Mouse (Mus musculus): ENCODE data around the gene Hrc. TPM values are rescaled to one million over a fixed set of nuclear protein-coding genes. Genes with fewer than 3 reads are reported as not detected.

Gene Hrc
- polyA plus RNA-seq, 1 experiment from 2014 or later, result 1.1 TPM

DNA sequence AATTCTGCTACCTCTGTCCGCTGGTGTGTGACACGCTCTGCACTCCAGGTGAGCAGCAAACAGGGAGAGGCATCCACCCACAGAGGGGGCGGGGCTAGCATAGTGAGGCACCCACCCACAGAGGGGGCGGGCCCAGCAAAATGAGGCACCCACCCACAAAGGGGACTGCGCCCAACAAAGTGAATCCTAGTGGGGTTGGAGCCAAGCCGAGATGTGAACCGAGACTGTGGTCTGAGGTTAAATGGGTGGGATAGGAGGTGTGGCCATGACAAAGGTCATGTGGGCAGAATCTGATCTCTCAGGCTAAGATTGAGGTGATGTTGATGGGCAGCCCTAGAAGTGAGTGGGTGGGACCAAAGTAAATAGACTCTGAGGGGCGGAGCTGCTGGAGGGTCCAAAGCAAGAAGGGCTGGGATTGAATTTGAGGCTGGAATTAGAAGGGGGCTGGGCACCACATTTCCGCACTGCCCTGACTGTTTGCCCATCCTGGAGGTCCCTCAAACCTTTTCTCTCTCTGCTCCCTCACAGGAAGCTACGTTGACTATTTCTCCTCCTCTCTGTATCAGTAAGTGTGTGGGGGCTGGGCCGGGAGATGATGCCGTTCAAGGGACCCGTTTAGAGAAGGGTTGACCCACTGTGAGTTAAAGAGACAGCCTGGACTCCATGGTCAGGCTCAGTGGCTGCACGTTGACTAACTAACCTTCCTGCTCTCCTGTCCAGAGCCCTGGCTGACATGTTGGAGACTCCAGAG lies 3.2 kb downstream of the Hrc start:
- Histone ChIP-seq H3K9me3 (ENCODE audit: control insufficient read depth, low read length) (no peaks in the 10 kb centered on the region), H3K4me1 (ENCODE audit: control insufficient read depth, insufficient read depth, low read length) (peaks cover 21% of the 10 kb centered on the region), H3K27me3 (ENCODE audit: control insufficient read depth, insufficient read depth, low read length) (peaks cover 6% of the 10 kb centered on the region; the same call in 1 of the 2 replicates), H3K36me3 (ENCODE audit: control insufficient read depth, insufficient read depth, low read length) (no peaks in the 10 kb centered on the region), H3K4me3 (ENCODE audit: low read depth, low read length) (no peak overlapping the region), H3K4me2 (ENCODE audit: low read depth) (peak overlapping the region; percentile 90; the same call in 1 of the 2 replicates), H3K9ac (ENCODE audit: low read length) (no peak overlapping the region), H3K27ac (ENCODE audit: low read depth, low read length) (no peak overlapping the region)
- 2% methylated on average over 14 of the region's 14 CpGs for WGBS
- ATAC-seq (ENCODE audit: insufficient read depth, low FRiP score, low TSS enrichment) (no peak), DNase-seq (ENCODE audit: low spot score) (no peak)

DNA sequence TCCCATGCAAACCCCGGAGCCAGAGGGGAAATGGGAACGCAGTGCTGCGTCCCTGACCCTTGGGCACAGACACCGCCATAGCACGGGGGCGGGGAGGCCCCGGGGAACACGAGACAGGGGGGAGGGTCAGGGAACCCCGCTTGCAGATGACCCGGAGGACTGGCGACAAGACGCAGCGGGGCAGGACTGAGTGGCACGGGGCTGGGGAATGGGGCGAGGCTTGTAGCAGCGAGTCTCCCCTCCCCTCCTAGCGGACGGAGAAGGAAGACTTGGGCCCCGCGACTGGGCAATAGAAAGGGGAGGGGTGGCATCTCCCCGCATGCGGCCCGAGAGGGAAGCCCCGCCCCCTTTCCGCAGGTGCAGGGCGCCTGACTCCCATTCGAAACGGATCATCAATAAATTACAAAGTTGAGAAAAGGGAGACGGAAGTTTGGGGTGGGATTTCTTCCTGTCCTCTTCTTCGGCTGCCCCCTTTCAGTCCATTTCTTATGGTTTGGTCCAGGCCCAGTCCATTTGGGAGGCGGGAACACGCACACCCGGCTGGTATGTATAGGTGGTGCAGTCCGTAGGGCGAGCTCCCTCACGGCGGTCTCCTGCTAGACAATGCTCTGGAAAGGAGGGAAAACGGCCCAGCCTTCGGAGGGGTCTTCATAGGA lies 4.4 kb downstream of the Hrc start:
- H3K4me3 ChIP-seq (ENCODE audit: low read depth, low read length), result peak overlapping the region; percentile 43
- peaks cover 20% of the 10 kb centered on the region for H3K4me1 ChIP-seq (ENCODE audit: control insufficient read depth, insufficient read depth, low read length)
- H3K27ac ChIP-seq (ENCODE audit: low read depth, low read length), result 0 out of 2 replicates have a peak overlapping the region, but pooled peaks have one; percentile 49
- peak overlapping the region; percentile 90 for H3K4me2 ChIP-seq (ENCODE audit: low read depth)
- 1% methylated on average over 39 of the region's 39 CpGs for WGBS
- no peaks in the 10 kb centered on the region for H3K9me3 ChIP-seq (ENCODE audit: control insufficient read depth, low read length)
- H3K9ac ChIP-seq (ENCODE audit: low read length), result peak overlapping the region; percentile 65
- peaks cover 6% of the 10 kb centered on the region; the same call in 1 of the 2 replicates for H3K27me3 ChIP-seq (ENCODE audit: control insufficient read depth, insufficient read depth, low read length)
- H3K36me3 ChIP-seq (ENCODE audit: control insufficient read depth, insufficient read depth, low read length), result no peaks in the 10 kb centered on the region
- peak; percentile 83 for ATAC-seq (ENCODE audit: insufficient read depth, low FRiP score, low TSS enrichment)
- DNase-seq (ENCODE audit: low spot score), result peak; percentile 85

DNA sequence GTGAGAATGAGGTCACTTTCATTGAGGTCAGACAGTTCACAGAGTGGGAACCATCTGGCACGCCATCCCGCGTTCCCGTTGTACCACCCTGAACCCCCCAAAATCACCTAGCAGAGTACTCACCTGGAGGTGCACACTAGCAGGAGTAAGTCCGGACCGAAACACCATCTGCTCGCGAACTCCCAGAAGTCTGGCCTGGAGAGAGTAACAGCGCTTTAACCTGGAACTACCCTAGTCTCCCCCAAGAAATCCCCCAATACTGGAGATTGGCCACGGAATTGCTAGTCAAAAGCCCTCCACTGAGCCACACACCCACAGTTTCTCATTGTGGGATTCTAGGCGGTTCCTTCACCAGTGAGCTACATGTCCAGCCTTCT lies 5.0 kb downstream of the Hrc start:
- peak overlapping the region; percentile 43 for H3K4me3 ChIP-seq (ENCODE audit: low read depth, low read length)
- H3K9ac ChIP-seq (ENCODE audit: low read length), result peak overlapping the region; percentile 65

DNA sequence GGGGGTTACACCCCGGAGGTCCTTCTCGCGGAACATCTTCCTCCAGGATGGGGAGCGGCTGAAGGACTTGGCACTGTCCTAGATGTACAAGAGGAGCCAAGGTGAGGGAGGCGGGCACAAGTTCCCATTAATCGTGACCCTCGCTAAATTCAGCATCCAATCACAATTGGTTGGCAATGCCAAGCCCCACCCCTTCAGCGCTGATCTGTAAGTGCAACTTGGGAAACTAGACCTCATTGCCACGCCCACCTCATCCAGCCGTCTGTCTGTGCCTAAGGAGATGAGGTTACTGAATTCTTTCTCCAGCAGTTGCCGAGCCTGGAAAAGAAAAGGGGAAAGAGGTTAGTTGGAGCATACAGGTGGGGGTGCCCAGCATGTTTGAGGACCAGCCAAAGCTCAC lies 5.6 kb downstream of the Hrc start:
- no peaks in the 10 kb centered on the region for H3K9me3 ChIP-seq (ENCODE audit: control insufficient read depth, low read length)
- H3K27me3 ChIP-seq (ENCODE audit: control insufficient read depth, insufficient read depth, low read length), result peaks cover 6% of the 10 kb centered on the region; the same call in 1 of the 2 replicates
- ATAC-seq (ENCODE audit: insufficient read depth, low FRiP score, low TSS enrichment) (no peak), DNase-seq (ENCODE audit: low spot score) (peak; percentile 68)
- no peak overlapping the region for H3K27ac ChIP-seq (ENCODE audit: low read depth, low read length)
- H3K4me1 ChIP-seq (ENCODE audit: control insufficient read depth, insufficient read depth, low read length), result peaks cover 17% of the 10 kb centered on the region
- H3K4me2 ChIP-seq (ENCODE audit: low read depth), result peak overlapping the region; percentile 90
- 0 out of 2 replicates have a peak overlapping the region, but pooled peaks have one; percentile 65 for H3K9ac ChIP-seq (ENCODE audit: low read length)
- no peaks in the 10 kb centered on the region for H3K36me3 ChIP-seq (ENCODE audit: control insufficient read depth, insufficient read depth, low read length)
- peak overlapping the region; percentile 43 for H3K4me3 ChIP-seq (ENCODE audit: low read depth, low read length)
- WGBS, result 0% methylated on average over 11 of the region's 11 CpGs

More for the DNA sequence above, 5.0 kb downstream of the Hrc start:
- H3K4me2 ChIP-seq (ENCODE audit: low read depth), result peak overlapping the region; percentile 90
- no peak for ATAC-seq (ENCODE audit: insufficient read depth, low FRiP score, low TSS enrichment)
- peaks cover 6% of the 10 kb centered on the region; the same call in 1 of the 2 replicates for H3K27me3 ChIP-seq (ENCODE audit: control insufficient read depth, insufficient read depth, low read length)
- DNase-seq (ENCODE audit: low spot score), result no peak
- WGBS, result 1% methylated on average over 11 of the region's 11 CpGs
- no peaks in the 10 kb centered on the region for H3K36me3 ChIP-seq (ENCODE audit: control insufficient read depth, insufficient read depth, low read length)
- no peaks in the 10 kb centered on the region for H3K9me3 ChIP-seq (ENCODE audit: control insufficient read depth, low read length)
- H3K27ac ChIP-seq (ENCODE audit: low read depth, low read length), result no peak overlapping the region
- peaks cover 17% of the 10 kb centered on the region for H3K4me1 ChIP-seq (ENCODE audit: control insufficient read depth, insufficient read depth, low read length)

DNA sequence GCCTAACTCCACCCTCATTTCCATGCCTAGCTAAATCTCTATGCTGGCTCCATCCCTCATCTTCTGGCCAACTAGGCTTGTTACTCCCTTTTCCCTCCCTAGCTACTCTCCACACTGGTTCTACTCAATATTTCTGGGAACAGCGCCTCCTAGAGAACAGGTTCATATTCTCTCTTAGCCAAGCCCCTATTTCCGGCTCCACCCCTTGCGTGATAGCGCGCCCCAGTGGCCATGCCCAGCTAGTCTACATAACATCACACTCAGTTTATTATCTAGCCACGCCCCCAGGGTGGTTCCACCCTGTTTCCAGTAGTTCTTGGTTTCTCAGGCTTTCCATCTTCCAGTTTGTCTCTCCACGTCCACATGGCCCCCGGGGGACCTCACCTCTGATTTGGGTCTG lies 6.2 kb downstream of the Hrc start:
- Histone ChIP-seq H3K9me3 (ENCODE audit: control insufficient read depth, low read length) (no peaks in the 10 kb centered on the region), H3K4me2 (ENCODE audit: low read depth) (peak overlapping the region; percentile 90; the same call in 1 of the 2 replicates), H3K4me1 (ENCODE audit: control insufficient read depth, insufficient read depth, low read length) (peaks cover 17% of the 10 kb centered on the region), H3K36me3 (ENCODE audit: control insufficient read depth, insufficient read depth, low read length) (no peaks in the 10 kb centered on the region), H3K27me3 (ENCODE audit: control insufficient read depth, insufficient read depth, low read length) (peaks cover 6% of the 10 kb centered on the region; the same call in 1 of the 2 replicates), H3K4me3 (ENCODE audit: low read depth, low read length) (no peak overlapping the region), H3K9ac (ENCODE audit: low read length) (no peak overlapping the region), H3K27ac (ENCODE audit: low read depth, low read length) (no peak overlapping the region)
- ATAC-seq (ENCODE audit: insufficient read depth, low FRiP score, low TSS enrichment), result no peak
- peak; percentile 76 for DNase-seq (ENCODE audit: low spot score)
- WGBS, result 6% methylated on average over 8 of the region's 8 CpGs

DNA sequence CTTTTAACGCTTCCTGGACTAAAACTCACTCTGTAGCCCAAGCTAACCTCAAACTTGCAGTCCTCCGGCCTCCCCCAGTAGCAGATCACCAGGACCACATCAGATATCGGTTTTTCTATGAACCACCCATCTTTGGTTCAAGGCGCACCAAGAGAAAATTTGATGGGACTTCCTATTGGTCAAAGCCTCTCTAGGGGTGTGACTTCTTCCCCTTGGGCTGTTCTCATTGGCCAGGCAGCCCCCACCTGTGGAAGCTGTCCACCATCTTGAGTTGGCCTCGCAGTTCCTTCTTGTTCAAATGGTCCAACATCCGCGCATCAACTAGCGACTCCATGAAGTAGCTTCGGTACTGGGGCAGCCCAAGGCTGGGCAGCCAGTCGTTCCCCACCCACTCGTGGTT lies 7.0 kb downstream of the Hrc start:
- ATAC-seq (ENCODE audit: insufficient read depth, low FRiP score, low TSS enrichment) (no peak), DNase-seq (ENCODE audit: low spot score) (no peak)
- 87% methylated on average over 11 of the region's 11 CpGs for WGBS
- Histone ChIP-seq H3K27ac (ENCODE audit: low read depth, low read length) (no peak overlapping the region), H3K4me2 (ENCODE audit: low read depth) (no peak overlapping the region), H3K36me3 (ENCODE audit: control insufficient read depth, insufficient read depth, low read length) (no peaks in the 10 kb centered on the region), H3K4me1 (ENCODE audit: control insufficient read depth, insufficient read depth, low read length) (peaks cover 17% of the 10 kb centered on the region), H3K4me3 (ENCODE audit: low read depth, low read length) (no peak overlapping the region), H3K27me3 (ENCODE audit: control insufficient read depth, insufficient read depth, low read length) (peaks cover 6% of the 10 kb centered on the region; the same call in 1 of the 2 replicates), H3K9me3 (ENCODE audit: control insufficient read depth, low read length) (no peaks in the 10 kb centered on the region), H3K9ac (ENCODE audit: low read length) (no peak overlapping the region)

DNA sequence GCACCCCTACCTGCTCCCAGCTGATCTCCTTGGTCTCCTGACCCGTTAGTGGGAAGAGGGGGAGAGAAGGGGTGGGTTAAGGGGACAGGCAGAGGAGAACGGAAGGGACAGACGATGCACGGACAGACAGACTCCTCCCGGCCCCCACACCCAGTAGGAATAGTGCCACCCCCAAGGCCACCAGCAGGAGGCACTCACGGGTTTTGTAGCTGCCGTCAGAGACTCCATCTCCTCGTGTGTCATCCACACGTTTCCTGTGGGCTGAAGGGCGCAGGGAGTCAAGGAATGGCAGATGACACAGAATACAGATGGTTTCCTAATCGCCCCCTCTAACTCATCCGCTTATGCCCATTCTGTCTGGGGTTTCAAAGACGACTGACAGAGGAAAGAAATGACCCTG lies 8.5 kb downstream of the Hrc start:
- no peak overlapping the region for H3K9ac ChIP-seq (ENCODE audit: low read length)
- ATAC-seq (ENCODE audit: insufficient read depth, low FRiP score, low TSS enrichment), result no peak
- WGBS, result 33% methylated on average over 12 of the region's 13 CpGs
- no peak overlapping the region for H3K4me2 ChIP-seq (ENCODE audit: low read depth)
- H3K4me1 ChIP-seq (ENCODE audit: control insufficient read depth, insufficient read depth, low read length), result peaks cover 17% of the 10 kb centered on the region
- H3K9me3 ChIP-seq (ENCODE audit: control insufficient read depth, low read length), result no peaks in the 10 kb centered on the region
- no peak overlapping the region for H3K4me3 ChIP-seq (ENCODE audit: low read depth, low read length)
- no peak overlapping the region for H3K27ac ChIP-seq (ENCODE audit: low read depth, low read length)
- no peaks in the 10 kb centered on the region for H3K36me3 ChIP-seq (ENCODE audit: control insufficient read depth, insufficient read depth, low read length)
- H3K27me3 ChIP-seq (ENCODE audit: control insufficient read depth, insufficient read depth, low read length), result no peaks in the 10 kb centered on the region
- DNase-seq (ENCODE audit: low spot score), result no peak

DNA sequence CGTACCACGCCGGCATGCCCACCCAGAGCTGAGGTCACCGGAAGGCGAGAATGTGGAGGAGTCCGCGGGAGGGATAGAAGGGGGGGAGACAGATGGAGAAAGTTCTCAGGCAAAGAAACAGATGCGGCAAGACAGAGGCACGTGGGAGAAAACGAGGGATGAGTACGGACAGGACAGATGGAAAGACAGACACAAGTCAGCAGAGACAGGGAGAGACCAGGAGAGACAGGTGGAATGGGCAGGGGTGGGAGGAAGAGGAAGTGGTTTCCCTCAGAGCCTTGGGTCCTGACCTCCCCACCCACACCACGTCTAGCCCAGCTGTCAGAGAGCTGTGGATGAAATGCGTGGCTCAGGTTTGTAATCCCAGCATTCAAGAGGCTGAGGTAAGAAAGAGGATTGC lies 11.8 kb downstream of the Hrc start:
- Histone ChIP-seq H3K4me1 (ENCODE audit: control insufficient read depth, insufficient read depth, low read length) (no peaks in the 10 kb centered on the region), H3K27me3 (ENCODE audit: control insufficient read depth, insufficient read depth, low read length) (no peaks in the 10 kb centered on the region), H3K36me3 (ENCODE audit: control insufficient read depth, insufficient read depth, low read length) (no peaks in the 10 kb centered on the region; the same call in 1 of the 2 replicates), H3K4me3 (ENCODE audit: low read depth, low read length) (no peak overlapping the region), H3K9me3 (ENCODE audit: control insufficient read depth, low read length) (no peaks in the 10 kb centered on the region), H3K4me2 (ENCODE audit: low read depth) (no peak overlapping the region), H3K27ac (ENCODE audit: low read depth, low read length) (no peak overlapping the region), H3K9ac (ENCODE audit: low read length) (no peak overlapping the region)
- DNase-seq (ENCODE audit: low spot score), result no peak
- 82% methylated on average over 13 of the region's 13 CpGs for WGBS
- no peak for ATAC-seq (ENCODE audit: insufficient read depth, low FRiP score, low TSS enrichment)

Measured in neural tube, embryonic 11.5 days (tissue).